Mouse (Mus musculus) kidney, embryonic 14.5 days (tissue): ENCODE results near the gene Tmem117. TPM values are rescaled to one million over a fixed set of nuclear protein-coding genes. Genes with fewer than 3 reads are reported as not detected.

Experiments
- ATAC-seq: fragments of 200-750 bp; cut with Nextera tagmentation; 2 replicates; pipeline ENCODE4 v1.8.0; 2017; ENCODE audit warnings: moderate number of reproducible peaks, mild to moderate bottlenecking, moderate TSS enrichment, moderate library complexity; ENCODE audit not compliant: low FRiP score, low TSS enrichment
- H3K27ac ChIP-seq: fragments of 300-500 bp; sonication (generic); 2 replicates; pipeline ENCODE4 v1.5.1; 2014; ENCODE audit warnings: low read depth, mild to moderate bottlenecking, low read length, moderate library complexity, mixed read lengths
- H3K27me3 ChIP-seq: fragments of 300-500 bp; sonication (generic); 2 replicates; pipeline ENCODE4 v1.6.1; 2014; ENCODE audit warnings: mild to moderate bottlenecking, low read length; ENCODE audit not compliant: control insufficient read depth, insufficient read depth
- H3K36me3 ChIP-seq: fragments of 300-500 bp; sonication (generic); 2 replicates; pipeline ENCODE4 v1.6.1; 2014; ENCODE audit warnings: low read length, mixed read lengths; ENCODE audit not compliant: control insufficient read depth, insufficient read depth
- H3K4me1 ChIP-seq: fragments of 300-500 bp; sonication (generic); 2 replicates; pipeline ENCODE4 v1.6.1; 2014; ENCODE audit warnings: low read length, mixed read lengths; ENCODE audit not compliant: control insufficient read depth, insufficient read depth
- H3K4me2 ChIP-seq: fragments of 300-500 bp; sonication (generic); replicated peaks from 2 replicates; pipeline ENCODE4 v1.6.1; 2014; ENCODE audit warnings: low read depth, mild to moderate bottlenecking, low read length
- H3K4me3 ChIP-seq: fragments of 300-500 bp; sonication (generic); 2 replicates; pipeline ENCODE4 v1.5.1; 2014; ENCODE audit warnings: mild to moderate bottlenecking, low read length
- H3K9ac ChIP-seq: fragments of 300-500 bp; sonication (generic); 2 replicates; pipeline ENCODE4 v1.6.1; 2014; ENCODE audit warnings: low read depth, mild to moderate bottlenecking, low read length, moderate library complexity
- H3K9me3 ChIP-seq: fragments of 300-500 bp; sonication (generic); 2 replicates; pipeline ENCODE4 v1.6.1; 2016; ENCODE audit warnings: low read length; ENCODE audit not compliant: control insufficient read depth
- WGBS: fragments of 180-500 bp; shearing (Covaris S2); extraction: QIAGEN DNeasy Blood & Tissue Kit; methylation state at CpG from one replicate; pipeline ENCODE4 v1.1.7; 2014; 5-methylcytosine and 5-hydroxymethylcytosine counted together
- polyA plus RNA-seq: library from polyadenylated mRNA; unstranded; fragments of >200 nt; fragmentation: Nextera tagmentation; extraction: Ambion mirVana; gene quantifications from 2 replicates; pipeline ENCODE4 v1.2.1, GENCODE M21; 2014

Gene Tmem117
- polyA plus RNA-seq, 1 experiment from 2014 or later, result 6.5 TPM

DNA sequence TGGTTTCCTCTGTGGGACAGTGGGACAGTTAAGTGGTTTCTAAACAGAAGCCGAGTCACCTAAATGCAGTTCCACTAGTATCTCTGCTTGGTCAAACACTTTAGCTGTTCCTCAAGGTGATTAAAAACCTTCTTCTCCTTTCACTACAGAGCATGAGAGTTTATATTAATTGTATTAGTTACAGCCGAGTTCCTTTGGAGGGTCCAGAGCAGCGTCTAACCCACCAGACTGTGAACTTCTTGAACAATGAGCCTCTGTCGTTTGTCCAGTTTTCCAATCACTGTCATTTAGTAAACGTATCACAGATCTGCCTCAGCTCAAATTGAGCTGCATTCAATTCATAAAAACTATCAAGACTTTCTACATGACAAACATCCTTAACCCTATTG, 400.4 kb downstream of the Tmem117 start:
- no peak for ATAC-seq
- no peaks in the 10 kb centered on the region for H3K27me3 ChIP-seq
- WGBS, result 57% methylated on average over 5 of the region's 5 CpGs
- H3K9me3 ChIP-seq, result no peaks in the 10 kb centered on the region
- H3K4me1 ChIP-seq, result 0 out of 2 replicates have a peak, but pooled peaks cover 5% of the 10 kb centered on the region
- H3K4me2 ChIP-seq, result no peak overlapping the region
- no peaks in the 10 kb centered on the region for H3K36me3 ChIP-seq
- H3K27ac ChIP-seq, result no peak overlapping the region
- no peak overlapping the region for H3K9ac ChIP-seq
- no peak overlapping the region for H3K4me3 ChIP-seq

DNA sequence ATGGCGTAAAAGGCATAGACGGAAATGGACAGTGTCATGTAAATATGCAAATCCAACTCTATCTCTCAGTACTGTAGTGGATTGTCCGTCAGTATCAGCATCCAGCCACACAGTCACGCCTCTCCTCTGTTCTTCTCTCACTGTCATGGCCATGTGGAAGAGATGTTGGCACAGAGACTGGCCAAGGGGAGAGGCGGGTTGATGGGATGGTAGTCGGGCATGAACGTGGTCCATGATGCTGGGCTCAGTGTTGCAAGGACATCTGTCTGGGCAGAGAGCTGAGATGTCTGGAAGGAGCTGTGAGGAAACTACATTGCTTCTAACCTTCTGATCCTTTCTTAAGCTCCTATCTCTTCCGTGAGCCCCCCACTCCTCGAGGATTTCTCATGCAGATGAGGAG, 413.4 kb downstream of the Tmem117 start:
- Histone ChIP-seq H3K4me2 (no peak overlapping the region), H3K9ac (no peak overlapping the region), H3K27me3 (no peaks in the 10 kb centered on the region), H3K9me3 (no peaks in the 10 kb centered on the region), H3K36me3 (no peaks in the 10 kb centered on the region), H3K27ac (no peak overlapping the region), H3K4me1 (no peaks in the 10 kb centered on the region), H3K4me3 (no peak overlapping the region)
- no peak for ATAC-seq
- WGBS, result 78% methylated on average over 9 of the region's 9 CpGs

DNA sequence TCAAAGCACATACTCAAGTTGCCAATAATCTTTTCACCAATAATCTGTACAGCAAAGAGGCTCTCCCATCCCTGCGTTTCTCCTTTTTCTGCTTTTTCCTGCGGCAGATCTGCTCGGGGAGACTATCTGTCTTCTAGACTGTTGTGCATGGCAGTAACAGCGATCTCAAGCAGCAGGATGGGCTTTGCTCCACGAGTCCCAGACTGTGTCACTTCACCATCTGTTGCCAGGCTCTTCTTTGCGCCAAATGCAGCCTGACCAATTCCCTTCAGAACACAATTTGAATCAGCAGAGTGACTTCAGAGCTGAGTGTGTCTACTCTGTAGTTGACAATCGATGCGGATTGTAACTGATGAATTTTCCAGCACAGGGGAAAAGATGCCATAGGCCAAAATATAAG, 415.0 kb downstream of the Tmem117 start:
- H3K9ac ChIP-seq, result no peak overlapping the region
- 62% methylated on average over 8 of the region's 8 CpGs for WGBS
- H3K4me2 ChIP-seq, result no peak overlapping the region
- H3K27me3 ChIP-seq, result no peaks in the 10 kb centered on the region
- H3K4me3 ChIP-seq, result no peak overlapping the region
- no peaks in the 10 kb centered on the region for H3K36me3 ChIP-seq
- H3K27ac ChIP-seq, result no peak overlapping the region
- no peaks in the 10 kb centered on the region for H3K9me3 ChIP-seq
- no peaks in the 10 kb centered on the region for H3K4me1 ChIP-seq
- ATAC-seq, result no peak

DNA sequence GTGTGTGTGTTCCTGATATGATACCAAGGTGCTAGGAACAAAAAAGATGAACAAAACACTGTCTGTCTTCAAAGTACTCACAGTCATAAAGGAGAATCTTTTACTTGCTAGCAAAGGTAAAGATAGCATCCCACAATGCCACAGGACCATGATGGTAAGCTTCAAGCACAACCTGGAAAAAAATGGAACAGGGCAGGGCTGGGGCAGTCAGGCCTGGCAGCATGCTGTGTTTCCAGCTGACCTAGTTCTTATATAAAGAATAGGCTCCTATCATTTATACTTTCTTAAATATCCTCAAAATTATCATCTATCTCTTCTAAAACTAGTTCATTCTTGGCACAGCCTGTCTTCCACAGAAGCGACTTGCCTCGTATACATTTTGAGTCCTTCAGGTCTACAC, 418.5 kb downstream of the Tmem117 start:
- H3K4me1 ChIP-seq, result no peaks in the 10 kb centered on the region

DNA sequence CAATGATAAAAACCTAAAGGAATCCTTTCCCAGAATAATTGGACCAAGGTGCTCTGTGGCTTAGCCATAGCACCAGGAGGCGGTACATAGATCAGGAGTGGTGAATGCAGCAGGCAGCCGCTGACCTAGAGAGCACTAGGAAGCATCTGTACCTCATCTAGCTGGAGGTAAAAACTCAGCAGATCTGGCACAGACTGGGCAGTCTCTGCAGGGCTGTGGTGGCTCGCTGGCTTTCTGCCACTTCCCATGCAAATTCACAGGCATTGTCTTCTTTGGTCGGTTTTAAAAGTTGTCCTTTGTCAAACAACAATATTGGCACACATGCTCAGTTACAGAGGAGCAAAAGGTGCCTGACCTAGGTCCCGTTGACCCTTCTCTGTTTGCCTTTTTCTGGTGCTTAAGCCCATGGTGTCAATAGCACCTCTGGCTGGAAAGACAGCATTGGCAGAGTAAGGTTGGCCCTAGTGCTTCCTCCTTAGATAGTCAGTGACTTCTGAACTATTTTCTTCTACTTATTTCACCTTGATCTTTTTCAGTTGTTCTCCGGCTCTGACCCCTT, 420.2 kb downstream of the Tmem117 start:
- Histone ChIP-seq H3K4me2 (no peak overlapping the region), H3K27me3 (no peaks in the 10 kb centered on the region), H3K27ac (no peak overlapping the region), H3K9me3 (no peaks in the 10 kb centered on the region), H3K4me3 (no peak overlapping the region), H3K4me1 (no peaks in the 10 kb centered on the region), H3K36me3 (no peaks in the 10 kb centered on the region), H3K9ac (no peak overlapping the region)
- ATAC-seq, result no peak
- 69% methylated on average over 6 of the region's 6 CpGs for WGBS

More for the DNA sequence above, 418.5 kb downstream of the Tmem117 start:
- H3K9me3 ChIP-seq, result no peaks in the 10 kb centered on the region
- H3K27ac ChIP-seq, result no peak overlapping the region
- ATAC-seq, result no peak
- WGBS, result 70% methylated on average over 2 of the region's 2 CpGs
- no peak overlapping the region for H3K4me3 ChIP-seq
- no peaks in the 10 kb centered on the region for H3K27me3 ChIP-seq
- H3K4me2 ChIP-seq, result no peak overlapping the region
- H3K9ac ChIP-seq, result no peak overlapping the region
- no peaks in the 10 kb centered on the region for H3K36me3 ChIP-seq

DNA sequence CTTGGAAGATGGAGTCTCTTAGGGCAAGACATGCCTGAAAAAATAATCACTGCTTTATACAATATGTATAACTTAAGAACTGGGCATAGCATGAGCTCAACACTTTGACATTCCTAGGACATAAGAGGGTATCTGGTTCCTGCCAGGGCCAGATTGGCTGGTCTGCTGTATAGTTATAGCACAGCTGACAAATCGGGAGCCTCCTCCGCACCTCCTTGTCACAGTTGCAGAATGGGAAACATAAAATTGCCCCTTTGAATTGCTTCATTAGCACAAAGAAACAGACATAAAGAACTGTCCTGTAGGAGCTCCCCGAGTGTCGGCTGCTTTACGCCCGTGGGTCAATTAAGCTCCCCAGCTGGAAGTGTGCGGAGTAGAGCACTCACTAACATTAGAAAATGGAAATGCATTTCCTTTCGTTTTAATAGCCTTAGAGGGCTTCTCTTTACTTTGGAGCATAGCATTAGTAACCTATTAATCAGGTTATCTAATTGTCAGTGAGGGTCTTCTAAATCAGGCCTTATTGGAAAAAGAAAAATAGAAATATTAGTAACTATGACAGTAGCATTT, 426.1 kb downstream of the Tmem117 start:
- 44% methylated on average over 8 of the region's 8 CpGs for WGBS
- Histone ChIP-seq H3K4me2 (no peak overlapping the region), H3K4me1 (no peaks in the 10 kb centered on the region), H3K4me3 (no peak overlapping the region), H3K36me3 (no peaks in the 10 kb centered on the region), H3K27me3 (no peaks in the 10 kb centered on the region), H3K9me3 (no peaks in the 10 kb centered on the region), H3K27ac (no peak overlapping the region), H3K9ac (no peak overlapping the region)
- ATAC-seq, result no peak

DNA sequence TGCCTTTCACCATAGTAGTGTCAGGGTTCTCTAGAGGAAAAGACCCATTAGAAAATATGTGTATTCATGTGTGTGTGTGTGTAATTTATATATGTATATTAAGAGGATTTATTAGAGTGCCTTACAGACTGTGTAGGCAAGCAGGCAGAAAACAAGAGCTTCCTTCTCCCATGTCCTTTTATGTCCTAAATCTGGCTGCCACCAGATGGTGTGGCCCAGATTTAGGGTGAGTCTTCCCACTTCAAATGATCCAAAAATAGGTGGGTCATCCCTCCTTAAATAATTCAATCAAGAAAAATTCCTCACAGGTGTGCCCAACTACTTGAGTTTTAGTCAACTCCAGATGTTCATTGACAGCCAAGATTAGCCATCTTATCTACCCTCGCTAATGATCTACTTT, 439.0 kb downstream of the Tmem117 start:
- no peaks in the 10 kb centered on the region for H3K9me3 ChIP-seq
- 95% methylated on average over 1 of the region's 1 CpGs for WGBS
- no peak for ATAC-seq

DNA sequence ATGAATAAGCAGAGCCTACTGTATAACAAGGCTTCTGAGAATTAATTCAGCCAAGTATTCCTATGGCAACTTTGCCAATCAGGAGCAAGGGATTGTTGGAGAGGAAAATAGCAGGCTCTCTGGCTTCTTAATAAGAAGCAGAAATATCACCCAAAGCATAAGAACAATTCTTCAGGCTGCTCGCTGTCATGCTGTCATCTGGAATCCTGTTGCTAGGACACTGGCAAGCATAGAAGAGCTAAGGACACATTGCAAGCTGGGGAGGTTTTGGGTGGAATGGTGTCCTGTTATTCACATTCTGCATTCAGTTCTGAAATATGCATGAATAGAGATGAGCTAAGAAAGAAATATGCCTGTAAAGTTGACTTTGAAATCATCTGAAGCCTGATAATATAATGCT, 439.8 kb downstream of the Tmem117 start:
- Histone ChIP-seq H3K4me2 (no peak overlapping the region), H3K27me3 (no peaks in the 10 kb centered on the region), H3K4me3 (no peak overlapping the region), H3K4me1 (no peaks in the 10 kb centered on the region), H3K9ac (no peak overlapping the region), H3K27ac (no peak overlapping the region), H3K9me3 (no peaks in the 10 kb centered on the region), H3K36me3 (no peaks in the 10 kb centered on the region)
- no peak for ATAC-seq
- WGBS, result 92% methylated on average over 1 of the region's 1 CpGs

More for the DNA sequence above, 439.0 kb downstream of the Tmem117 start:
- H3K4me1 ChIP-seq, result no peaks in the 10 kb centered on the region
- no peak overlapping the region for H3K4me2 ChIP-seq
- H3K27ac ChIP-seq, result no peak overlapping the region
- no peaks in the 10 kb centered on the region for H3K27me3 ChIP-seq
- no peak overlapping the region for H3K4me3 ChIP-seq
- no peak overlapping the region for H3K9ac ChIP-seq
- H3K36me3 ChIP-seq, result no peaks in the 10 kb centered on the region

DNA sequence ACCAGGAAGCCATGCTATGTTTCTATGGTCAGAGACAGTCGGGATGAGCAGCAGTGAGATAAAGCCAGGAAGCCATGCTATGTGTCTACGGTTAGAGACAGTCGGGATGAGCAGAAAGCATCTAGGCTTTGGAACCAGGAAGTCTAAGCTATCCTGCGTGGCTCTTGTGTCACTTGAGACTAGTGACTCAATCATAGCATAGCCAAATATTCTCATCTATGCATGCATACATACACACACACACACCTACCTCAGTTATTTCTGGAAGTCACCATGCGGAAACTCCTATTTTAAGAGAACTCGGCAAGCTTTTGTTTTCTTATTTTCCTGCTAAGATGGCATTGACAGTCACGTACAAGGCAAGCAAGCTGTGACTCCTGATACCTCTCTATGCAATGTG, 441.8 kb downstream of the Tmem117 start:
- no peak overlapping the region for H3K27ac ChIP-seq
- H3K36me3 ChIP-seq, result no peaks in the 10 kb centered on the region
- no peak overlapping the region for H3K4me2 ChIP-seq
- WGBS, result 87% methylated on average over 7 of the region's 7 CpGs
- no peak for ATAC-seq
- no peak overlapping the region for H3K9ac ChIP-seq
- H3K27me3 ChIP-seq, result no peaks in the 10 kb centered on the region
- H3K4me1 ChIP-seq, result no peaks in the 10 kb centered on the region
- no peaks in the 10 kb centered on the region for H3K9me3 ChIP-seq
- no peak overlapping the region for H3K4me3 ChIP-seq
